In the genomic region with DNA sequence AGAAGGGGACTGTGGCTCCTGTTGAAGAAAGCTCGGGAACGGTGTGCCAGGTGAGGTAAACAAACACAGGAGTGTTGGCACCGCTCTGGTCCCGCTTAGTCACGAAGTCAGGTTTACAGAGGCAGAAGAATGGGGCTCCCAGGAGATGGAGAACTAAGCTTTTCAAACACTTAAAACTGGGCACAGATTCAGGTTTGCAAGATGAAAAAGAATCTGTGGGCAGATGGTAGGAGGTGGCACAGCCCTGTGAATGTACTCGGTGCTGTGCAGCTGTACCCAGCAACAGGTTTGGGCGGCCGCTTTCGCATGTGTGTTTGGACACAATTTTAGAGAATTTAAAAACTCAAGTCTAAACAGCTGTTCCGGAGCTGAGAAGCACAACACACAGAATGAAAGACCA, we compare ENCODE assay signal across 13 mouse cellular contexts. TPM values are rescaled to one million over a fixed set of nuclear protein-coding genes. Genes with fewer than 3 reads are reported as not detected.
A peak's percentile ranks its signal among the peaks of the same experiment; 100 is the strongest.
DNase-seq lines count a peak whose midpoint lies in the region.
"Had no signal": no experiment of that assay in that cellular context is flagged by ENCODE, and none has a peak within 500 bp of the region (broad histone marks: within the 10 kb centered on the region; RNA-seq: fewer than 3 reads in every experiment).

No protein-coding gene starts in this region.

- no peaks in the 10 kb centered on the region for H3K4me1 ChIP-seq in forebrain, embryonic 10.5 days
- H3K4me1 ChIP-seq: hindbrain, embryonic 12.5 days; liver, embryonic 13.5 days had no signal

- no peaks in the 10 kb centered on the region for H3K36me3 ChIP-seq in forebrain, embryonic 10.5 days (replicated peaks)
- H3K36me3 ChIP-seq: G1E; hindbrain, embryonic 12.5 days; liver, embryonic 13.5 days had no signal

- H3K9me3 ChIP-seq in forebrain, embryonic 10.5 days, result no peaks in the 10 kb centered on the region
- H3K9me3 ChIP-seq: hindbrain, embryonic 12.5 days; liver, embryonic 13.5 days had no signal

- no peaks in the 10 kb centered on the region for H3K27me3 ChIP-seq in forebrain, embryonic 10.5 days (ENCODE audit: poor library complexity, severe bottlenecking)
- H3K27me3 ChIP-seq: hindbrain, embryonic 12.5 days; liver, embryonic 13.5 days had no signal

- H3K4me3 ChIP-seq in forebrain, embryonic 10.5 days, result no peak overlapping the region
- H3K4me3 ChIP-seq: heart, adult 2 months; hindbrain, embryonic 12.5 days; liver, embryonic 13.5 days had no signal

- intact Hi-C loops in left cerebral cortex, postnatal 25 days (cut with DNase I), result no loop called here

- no peak overlapping the region for H3K27ac ChIP-seq in forebrain, embryonic 10.5 days
- H3K27ac ChIP-seq: heart, adult 2 months; hindbrain, embryonic 12.5 days; kidney, postnatal 0 days; liver, embryonic 13.5 days had no signal

- peak; percentile 7 to 15 for DNase-seq in cerebellum, postnatal 10 days
- DNase-seq in cerebellum, adult 8-10 months, result no peak
- DNase-seq in frontal cortex, postnatal 36 days (ENCODE audit: low spot score in 2 of 2), result peak; percentile 50 to 77
- peak; percentile 65 to 91 for DNase-seq in left cerebral cortex, postnatal 25 days (ENCODE audit: low spot score in 2 of 2)
- peak; percentile 79 for DNase-seq in right cerebral cortex, adult 18-20 months
- DNase-seq in adrenal gland, postnatal 14 days, result no peak
- DNase-seq in forebrain, embryonic 10.5 days (ENCODE audit: extremely low spot score, low spot score), result no peak
- no peak for DNase-seq in yolk sac, embryonic 10.5 days (ENCODE audit: low spot score)
- DNase-seq: heart, adult 2 months; liver, embryonic 13.5 days had no signal

- WGBS in forebrain, embryonic 10.5 days, result 94% methylated on average over 10 of the region's 10 CpGs

RNA-seq across cellular contexts. Expression of a gene that starts 48.9 kb away (rescaled TPM):
- total RNA-seq in left cerebral cortex, postnatal 25 days (2021), result 10 to 100 TPM in 1 of 2 experiments, 1 to 10 TPM in 1; 9.9 to 10.8 TPM
- total RNA-seq in adrenal gland, postnatal 14 days (2021), result 65.4 and 71.0 TPM in 2 replicates
- 30.0 and 32.1 TPM in 2 replicates for polyA plus RNA-seq in forebrain, embryonic 10.5 days (2016; fragmentation: Nextera tagmentation; extraction: Ambion mirVana)

Comparison
In these comparisons a context has a peak if more than half of its experiments do, and no peak if none do; other contexts are left out.
1. DNase-seq: peak in cerebellum, postnatal 10 days (2 of 2), frontal cortex, postnatal 36 days (2 of 2), left cerebral cortex, postnatal 25 days (2 of 2) and right cerebral cortex, adult 18-20 months (single experiment); none in cerebellum, adult 8-10 months (single experiment), adrenal gland, postnatal 14 days (single experiment), forebrain, embryonic 10.5 days (single experiment) and yolk sac, embryonic 10.5 days (single experiment).